Mouse (Mus musculus): ENCODE data around the gene Ankfy1. TPM values are rescaled to one million over a fixed set of nuclear protein-coding genes. Genes with fewer than 3 reads are reported as not detected.
A peak's percentile ranks its signal among the peaks of the same experiment; 100 is the strongest.
"Not testable (repeated sequence)": the region's sequence is repeated elsewhere in the genome, so short reads cannot be mapped to it uniquely, and the experiment has no call there.

Gene Ankfy1
- polyA plus RNA-seq, 1 experiment from 2014 or later: 42.8 TPM

GRCm38 (mm10) chr11:72712721-72713120 is 22.9 kb downstream of the Ankfy1 start:
- no peak for ATAC-seq
- no peak for TF ChIP-seq CTCF (IDR thresholded peaks at IDR 0.05)
- no peak for DNase-seq (ENCODE audit: low read depth, low spot score)
- ChIA-PET CTCF (interaction anchor here (0.9 to 1.6 kb wide), 2 partner anchors 8 to 11 kb away, joined by 4 read pairs; no protein-coding TSS in a partner anchor), POLR2A (no interaction called here)
- in situ Hi-C loops (cut with MboI; ENCODE audit: low pct_unique_long_range_greater_than_20kb): no loop called here
- no peaks in the 10 kb centered on the region for H3K27me3 ChIP-seq

- no peak for ATAC-seq
- ChIA-PET CTCF (interaction anchor here (0.8 to 1.3 kb wide), 5 partner anchors 10 to 25 kb away, joined by 3 to 5 read pairs (median 3); no protein-coding TSS in a partner anchor), POLR2A (interaction anchor here (1.2 kb wide), 1 partner anchor 15 kb away, joined by 3 read pairs; no protein-coding TSS in a partner anchor)
- in situ Hi-C loops (cut with MboI; ENCODE audit: low pct_unique_long_range_greater_than_20kb): no loop called here
- H3K27me3 ChIP-seq: no peaks in the 10 kb centered on the region
- no peak for DNase-seq (ENCODE audit: low read depth, low spot score)
- TF ChIP-seq CTCF (IDR thresholded peaks at IDR 0.05): no peak
Measured at GRCm38 (mm10) chr11:72718161-72718560, 28.4 kb downstream of the Ankfy1 start.

DNA sequence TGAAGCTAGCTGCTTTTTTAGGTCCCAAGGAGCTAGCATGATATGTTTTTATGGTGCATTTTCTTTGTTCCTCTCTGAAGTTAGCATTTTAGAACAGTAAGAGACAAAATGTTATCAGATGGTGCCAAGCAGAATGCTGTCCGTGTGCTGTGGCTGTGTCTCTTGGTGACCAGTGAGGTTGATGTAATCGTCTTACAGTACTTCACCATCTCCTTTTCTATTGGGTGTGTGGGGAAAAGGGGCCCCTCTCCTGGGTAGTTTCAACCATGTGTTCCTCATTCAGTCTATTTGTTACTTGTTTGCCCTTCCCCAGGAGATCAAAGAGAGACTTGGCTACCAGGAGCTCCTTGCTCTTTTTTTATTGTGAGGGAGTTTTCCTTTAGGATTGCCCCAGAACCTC is 33.4 kb downstream of the Ankfy1 start:
- in situ Hi-C loops (cut with MboI; ENCODE audit: low pct_unique_long_range_greater_than_20kb): no loop called here
- CTCF ChIA-PET: interaction anchor here (0.8 to 1.8 kb wide), 7 partner anchors 10 to 151 kb away, joined by 3 to 7 read pairs (median 3); no protein-coding TSS in a partner anchor
- DNase-seq (ENCODE audit: low read depth, low spot score) (no peak), ATAC-seq (no peak)
- no peaks in the 10 kb centered on the region for H3K27me3 ChIP-seq
- TF ChIP-seq CTCF (IDR thresholded peaks at IDR 0.05): no peak
- POLR2A ChIA-PET: no interaction called here

DNA sequence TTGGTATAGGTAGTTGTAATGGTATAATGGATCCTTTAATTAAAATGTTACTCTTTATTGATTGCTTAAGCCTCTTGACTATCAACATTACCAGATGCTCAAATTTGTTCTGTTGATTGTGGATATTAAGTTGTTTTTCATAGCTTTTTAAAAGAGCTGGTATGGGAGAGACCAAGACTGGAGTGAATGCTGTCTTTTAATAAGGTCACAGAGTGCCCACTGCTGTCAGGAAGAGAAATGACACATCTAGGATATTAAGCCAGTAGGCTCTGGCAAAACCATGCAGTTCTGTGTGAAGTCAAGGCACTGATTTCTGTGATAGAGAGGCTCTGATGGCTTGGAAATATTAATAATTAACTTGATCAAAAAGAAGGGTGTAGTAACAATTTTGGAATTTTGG is 34.1 kb downstream of the Ankfy1 start:
- ATAC-seq (no peak), DNase-seq (ENCODE audit: low read depth, low spot score) (no peak)
- POLR2A ChIA-PET: no interaction called here
- H3K27me3 ChIP-seq: no peaks in the 10 kb centered on the region
- peak; percentile 45 for TF ChIP-seq CTCF (IDR thresholded peaks at IDR 0.05)
- in situ Hi-C loops (cut with MboI; ENCODE audit: low pct_unique_long_range_greater_than_20kb): no loop called here
- CTCF ChIA-PET: interaction anchor here (0.8 to 1.6 kb wide), 6 partner anchors 9 to 26 kb away, joined by 3 to 7 read pairs (median 4); no protein-coding TSS in a partner anchor

DNA sequence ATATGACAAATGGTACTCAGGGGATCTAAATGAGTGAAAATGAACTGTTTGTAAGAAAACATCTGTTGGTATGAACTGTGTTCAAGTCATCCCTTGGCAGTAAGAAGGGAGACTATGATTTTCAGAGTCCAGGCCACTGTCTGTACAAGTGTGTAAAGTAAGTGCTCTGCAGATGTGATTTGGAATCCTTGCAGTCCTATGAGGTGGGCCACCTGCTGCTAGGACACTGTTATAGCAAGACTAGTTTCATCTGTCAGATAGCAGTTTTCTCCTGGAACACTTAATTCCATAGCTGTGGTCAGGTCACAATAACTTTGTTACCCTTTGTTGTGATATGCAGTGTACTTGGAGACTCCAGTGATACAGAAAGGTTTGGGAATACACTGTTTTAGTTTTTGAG is 36.2 kb downstream of the Ankfy1 start:
- H3K27me3 ChIP-seq: no peaks in the 10 kb centered on the region
- in situ Hi-C loops (cut with MboI; ENCODE audit: low pct_unique_long_range_greater_than_20kb): no loop called here
- ATAC-seq (no peak), DNase-seq (ENCODE audit: low read depth, low spot score) (no peak)
- peak; percentile 40 for TF ChIP-seq CTCF (IDR thresholded peaks at IDR 0.05)
- ChIA-PET POLR2A (no interaction called here), CTCF (no interaction called here)

- POLR2A ChIA-PET: no interaction called here
- DNase-seq (ENCODE audit: low read depth, low spot score) (no peak), ATAC-seq (no peak)
- no peaks in the 10 kb centered on the region for H3K27me3 ChIP-seq
- CTCF ChIA-PET: no interaction called here
- in situ Hi-C loops (cut with MboI; ENCODE audit: low pct_unique_long_range_greater_than_20kb): no loop called here
- no peak for TF ChIP-seq CTCF (IDR thresholded peaks at IDR 0.05)
Measured at GRCm38 (mm10) chr11:72733736-72734135, 43.9 kb downstream of the Ankfy1 start.

DNA sequence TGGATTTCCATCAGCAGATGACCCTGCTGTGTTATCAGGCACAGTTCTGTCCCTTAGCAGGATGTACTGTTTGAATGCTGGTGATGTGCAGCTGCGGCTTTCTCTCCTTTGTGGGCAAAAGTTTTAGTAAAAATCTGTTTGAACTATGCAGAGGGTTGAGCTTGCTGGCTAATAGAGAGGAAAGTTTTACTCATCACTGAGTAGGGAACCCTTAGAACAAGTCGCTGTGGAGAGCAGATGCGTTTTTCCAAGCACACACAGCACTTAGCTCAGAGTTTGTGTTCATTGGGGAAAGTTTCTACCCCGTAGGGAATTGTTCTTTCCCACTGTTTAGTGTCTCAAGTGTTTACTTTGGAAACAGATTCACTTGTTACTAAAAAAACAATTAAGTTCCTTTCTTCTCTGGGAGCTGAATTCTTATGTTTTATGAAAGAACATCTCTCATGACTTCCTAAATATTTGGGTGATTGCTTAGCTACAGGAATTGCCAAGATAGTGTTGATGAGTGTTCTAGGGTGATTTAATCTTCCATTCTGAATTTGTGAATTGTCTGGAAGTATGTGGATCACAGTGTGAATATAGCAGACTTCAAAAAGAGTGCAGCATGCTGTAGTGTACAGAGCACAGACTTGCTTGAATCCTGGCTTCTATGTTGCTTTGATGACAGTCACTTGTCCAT is 45.2 kb downstream of the Ankfy1 start:
- peak; percentile 12 for ATAC-seq

DNA sequence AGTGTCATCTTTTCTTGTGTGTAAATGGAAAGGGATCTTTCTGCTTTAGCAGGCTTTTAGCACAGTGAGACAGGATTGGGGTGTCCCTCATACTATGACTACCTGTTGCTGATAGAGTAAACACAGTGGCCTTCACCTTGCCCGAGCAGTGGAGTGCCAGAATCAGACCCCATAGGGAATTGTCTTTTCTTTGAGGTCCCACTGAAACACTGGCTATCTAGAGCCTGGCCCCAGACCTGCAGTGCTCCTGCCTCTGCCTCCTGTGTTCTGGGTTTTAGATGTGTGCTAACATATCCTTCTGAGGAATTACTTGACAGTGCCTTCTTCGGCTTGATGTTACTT is 45.7 kb downstream of the Ankfy1 start:
- no peaks in the 10 kb centered on the region for H3K27me3 ChIP-seq
- POLR2A ChIA-PET: no interaction called here
- DNase-seq (ENCODE audit: low read depth, low spot score) (no peak), ATAC-seq (no peak)
- no peak for TF ChIP-seq CTCF (IDR thresholded peaks at IDR 0.05)
- CTCF ChIA-PET: interaction anchor here (1.3 to 2.6 kb wide), 4 partner anchors 9 to 164 kb away, joined by 3 to 7 read pairs (median 4); no protein-coding TSS in a partner anchor
- in situ Hi-C loops (cut with MboI; ENCODE audit: low pct_unique_long_range_greater_than_20kb): loop anchor here (5.0 kb wide), 1 partner anchor 158 kb away; no protein-coding TSS in a partner anchor

More for the DNA sequence above, 45.2 kb downstream of the Ankfy1 start:
- no peaks in the 10 kb centered on the region for H3K27me3 ChIP-seq
- in situ Hi-C loops (cut with MboI; ENCODE audit: low pct_unique_long_range_greater_than_20kb): loop anchor here (5.0 kb wide), 1 partner anchor 158 kb away; no protein-coding TSS in a partner anchor
- CTCF ChIA-PET: interaction anchor here (1.6 to 2.6 kb wide), 3 partner anchors 10 to 17 kb away, joined by 3 to 7 read pairs (median 4); no protein-coding TSS in a partner anchor
- TF ChIP-seq CTCF (IDR thresholded peaks at IDR 0.05): no peak
- DNase-seq (ENCODE audit: low read depth, low spot score): peak; percentile 33
- POLR2A ChIA-PET: no interaction called here

GRCm38 (mm10) chr11:72736320-72736719 is 46.5 kb downstream of the Ankfy1 start:
- TF ChIP-seq CTCF (IDR thresholded peaks at IDR 0.05): no peak
- no peak for ATAC-seq
- ChIA-PET CTCF (interaction anchor here (1.3 to 2.6 kb wide), 4 partner anchors 9 to 165 kb away, joined by 3 to 7 read pairs (median 4); no protein-coding TSS in a partner anchor), POLR2A (no interaction called here)
- no peak for DNase-seq (ENCODE audit: low read depth, low spot score)
- H3K27me3 ChIP-seq: no peaks in the 10 kb centered on the region
- in situ Hi-C loops (cut with MboI; ENCODE audit: low pct_unique_long_range_greater_than_20kb): loop anchor here (5.0 kb wide), 1 partner anchor 159 kb away; no protein-coding TSS in a partner anchor

DNA sequence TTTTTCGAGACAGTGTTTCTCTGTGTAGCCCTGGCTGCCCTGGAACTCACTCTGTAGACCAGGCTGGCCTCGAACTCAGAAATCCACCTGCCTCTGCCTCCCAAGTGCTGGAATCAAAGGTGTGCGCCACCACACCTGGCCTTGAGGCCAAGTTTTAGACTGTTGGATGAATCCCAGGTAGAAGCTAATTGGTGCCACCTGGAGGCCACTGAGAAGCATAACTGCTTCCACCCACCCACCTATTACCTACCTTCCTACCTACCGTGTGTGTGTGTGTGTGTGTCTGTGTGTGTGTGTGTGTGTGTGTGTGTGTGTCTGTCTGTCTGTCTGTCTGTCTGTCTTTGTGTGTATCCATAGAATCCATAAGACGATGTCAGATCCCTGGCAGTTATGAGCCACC is 47.7 kb downstream of the Ankfy1 start:
- ATAC-seq; DNase-seq (ENCODE audit: low read depth, low spot score); CTCF ChIA-PET; H3K27me3 ChIP-seq: not testable (repeated sequence)
- in situ Hi-C loops (cut with MboI; ENCODE audit: low pct_unique_long_range_greater_than_20kb): loop anchor here (5.0 kb wide), 1 partner anchor 160 kb away; no protein-coding TSS in a partner anchor
- peak; percentile 52 for TF ChIP-seq CTCF (IDR thresholded peaks at IDR 0.05)
- POLR2A ChIA-PET: interaction anchor here (0.7 kb wide), 1 partner anchor 61 kb away, joined by 3 read pairs; no protein-coding TSS in a partner anchor

DNA sequence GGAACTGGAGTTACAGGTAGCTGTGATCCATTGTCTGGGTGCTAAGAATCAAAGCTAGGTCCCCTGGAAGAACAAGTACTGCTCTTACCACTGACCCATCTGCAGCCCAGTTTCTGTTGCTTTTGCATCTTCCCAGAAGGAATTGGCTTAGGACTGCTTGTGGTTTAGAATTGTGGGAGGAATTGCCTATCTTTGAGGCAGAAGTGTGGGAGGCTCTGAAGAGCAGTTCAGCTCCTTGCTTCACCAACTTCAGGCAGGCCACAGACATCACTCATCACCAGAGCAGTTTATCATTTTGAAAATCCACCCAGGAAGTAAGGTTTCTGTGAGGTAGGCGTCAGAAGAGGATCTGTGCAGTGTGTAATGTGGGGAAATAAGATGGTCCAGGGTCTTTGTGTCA is 49.2 kb downstream of the Ankfy1 start:
- DNase-seq (ENCODE audit: low read depth, low spot score) (no peak), ATAC-seq (no peak)
- POLR2A ChIA-PET: interaction anchor here (0.6 to 0.9 kb wide), 2 partner anchors 11 to 97 kb away, joined by 3 read pairs; no protein-coding TSS in a partner anchor
- no peak for TF ChIP-seq CTCF (IDR thresholded peaks at IDR 0.05)
- H3K27me3 ChIP-seq: no peaks in the 10 kb centered on the region
- in situ Hi-C loops (cut with MboI; ENCODE audit: low pct_unique_long_range_greater_than_20kb): loop anchor here (5.0 kb wide), 1 partner anchor 162 kb away; no protein-coding TSS in a partner anchor
- CTCF ChIA-PET: no interaction called here
